Mouse (Mus musculus) erythroblast, embryonic 14.5 days (primary cell): ENCODE measurements around the gene Astn2.

Experiments used
- GATA1 ChIP-seq: IDR thresholded peaks from 2 replicates; pipeline ENCODE4 v1.6.1; 2012; ENCODE audit warnings: low read length, inconsistent platforms, mixed read lengths
- TAL1 ChIP-seq: IDR thresholded peaks from 3 replicates; pipeline ENCODE4 v1.6.1; 2012; ENCODE audit warnings: low read length, inconsistent platforms, mixed read lengths

- no peak for TF ChIP-seq TAL1
- no peak for TF ChIP-seq GATA1
These were observed 704.6 kb downstream of the Astn2 start for GRCm38 (mm10) chr4:65699743-65700361.
